Mouse (Mus musculus): ENCODE measurements around the gene Vill.

DNA sequence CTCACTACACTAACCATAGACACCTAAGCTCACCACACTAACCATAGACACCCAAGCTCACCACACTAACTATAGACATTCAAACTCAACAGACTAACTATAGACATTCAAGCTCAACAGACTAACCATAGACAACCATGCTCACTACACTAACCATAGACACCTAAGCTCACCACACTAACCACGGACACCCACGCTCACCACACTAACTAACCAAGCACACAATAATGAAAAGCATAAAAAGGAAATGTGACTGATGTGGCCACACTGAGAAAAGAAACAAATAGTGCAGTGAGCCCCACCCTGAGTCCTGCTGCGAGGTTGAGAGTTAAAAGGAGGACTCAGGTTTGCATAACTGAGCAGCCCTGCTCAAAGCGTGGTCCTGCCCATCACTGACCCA is 2.8 kb downstream of the Vill start:
- TF ChIP-seq TAL1 (IDR thresholded peaks at IDR 0.05; ENCODE audit: low read length) (no peak), GATA1 (IDR thresholded peaks at IDR 0.05; ENCODE audit: low read length) (no peak)

Data from erythroblast, embryonic 14.5 days (primary cell).